Mouse (Mus musculus): ENCODE results near the gene Gpi1.

Gpi1 gene

GRCm38 (mm10) chr7:34230116-34230515 lies at the start of gene Gpi1:
Gpi1 (minus strand) TSS chr7:34230336.
- DNase-seq (ENCODE audit: extremely low read depth, low read depth), result peak; percentile 73

DNA sequence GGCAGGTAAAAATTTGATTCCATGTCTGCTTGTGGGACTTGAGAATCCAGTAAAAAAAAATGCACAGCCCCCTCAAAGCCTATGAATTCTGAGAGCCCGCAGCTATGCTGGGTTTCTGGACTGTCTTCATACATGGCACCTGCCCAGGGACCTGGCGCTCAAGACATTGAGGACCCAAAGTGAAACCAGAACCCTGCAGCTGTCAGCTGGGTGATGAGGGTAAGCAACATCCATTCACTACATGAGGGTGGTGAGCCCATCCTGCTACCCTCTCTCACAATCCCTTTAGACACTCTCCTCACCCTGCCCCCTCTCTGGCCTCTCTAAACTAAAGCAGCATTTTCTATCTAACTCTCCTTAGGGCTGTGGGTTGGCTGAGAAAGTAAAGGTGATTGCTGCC lies 47.5 kb upstream of the Gpi1 start:
- DNase-seq (ENCODE audit: extremely low read depth, low read depth), result no peak

DNA sequence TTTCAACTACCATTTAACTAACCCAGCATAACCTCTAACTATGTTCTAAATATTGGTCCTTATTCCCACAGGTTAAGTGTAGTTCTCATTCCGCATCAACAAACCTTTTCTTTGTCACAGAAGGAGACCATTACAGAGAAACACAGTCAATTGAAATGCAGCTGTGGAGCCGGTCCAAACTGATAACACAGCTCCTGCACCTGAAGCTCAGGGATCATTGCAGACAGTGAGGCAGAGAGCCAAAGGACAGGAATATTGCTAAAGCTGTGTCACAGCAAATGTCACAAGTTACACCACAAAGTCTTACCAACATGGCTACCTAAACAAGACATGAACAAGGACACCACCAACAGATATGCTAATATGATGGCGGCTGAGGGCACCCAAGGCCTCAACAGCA lies 45.9 kb upstream of the Gpi1 start:
- DNase-seq (ENCODE audit: extremely low read depth, low read depth), result no peak

DNA sequence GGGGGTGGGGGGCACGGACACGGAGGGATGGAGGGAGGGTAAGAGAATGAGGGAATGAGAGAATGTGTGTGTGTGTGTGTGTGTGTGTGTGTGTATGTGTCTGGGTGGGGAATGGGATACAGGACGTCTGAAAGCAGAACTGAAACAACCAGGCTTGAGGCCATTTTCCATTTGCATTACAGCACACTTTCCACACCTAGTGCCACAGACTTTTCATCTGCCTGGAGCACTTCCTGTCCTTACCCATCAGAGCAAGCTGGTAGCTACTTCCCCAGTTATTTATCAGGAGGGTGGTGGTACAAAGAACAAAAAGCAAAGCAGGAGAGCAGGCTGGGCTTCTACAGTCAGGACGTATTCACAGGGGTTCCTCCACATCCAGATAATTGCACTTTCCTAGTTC lies 42.3 kb upstream of the Gpi1 start:
- no peak for DNase-seq (ENCODE audit: extremely low read depth, low read depth)

DNA sequence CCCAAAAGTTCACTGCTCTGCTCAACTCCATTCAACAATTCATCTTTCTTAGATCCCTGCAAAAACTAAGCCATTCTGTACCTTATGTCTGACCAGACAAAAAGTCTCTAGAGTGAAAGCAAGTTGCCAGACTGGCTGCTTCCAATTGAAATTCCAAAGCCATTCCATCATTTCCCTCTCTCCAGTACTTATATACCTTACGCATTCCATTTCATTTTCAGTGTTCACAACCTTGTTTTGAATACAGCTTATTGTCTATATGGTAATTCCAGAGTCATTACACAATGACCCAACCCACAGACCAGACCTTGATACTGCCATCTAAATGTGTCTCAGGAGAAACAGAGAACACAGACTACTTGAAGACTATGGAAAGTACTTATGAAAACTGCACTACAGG lies 38.3 kb upstream of the Gpi1 start:
- no peak for DNase-seq (ENCODE audit: extremely low read depth, low read depth)

DNA sequence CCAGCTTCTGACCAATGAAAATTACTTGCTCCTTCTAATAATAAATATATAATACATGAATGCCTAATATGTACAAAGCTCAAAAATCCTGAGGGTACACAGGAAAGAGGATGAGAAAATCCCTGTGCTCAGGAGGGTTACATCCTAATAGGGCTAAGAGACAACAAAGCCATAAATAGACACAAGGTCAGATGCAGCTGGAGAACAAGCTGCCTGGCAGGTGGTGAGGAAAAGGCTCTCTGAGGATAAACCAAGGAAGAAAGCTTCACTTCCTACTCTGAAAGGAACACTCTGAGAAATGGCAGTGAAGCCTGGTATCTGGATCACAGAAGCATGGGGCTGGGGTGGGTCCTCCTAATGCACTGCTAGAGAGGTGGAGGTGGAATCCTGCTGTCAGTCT lies 36.3 kb upstream of the Gpi1 start:
- no peak for DNase-seq (ENCODE audit: extremely low read depth, low read depth)

- DNase-seq (ENCODE audit: extremely low read depth, low read depth), result no peak
Observed at GRCm38 (mm10) chr7:34265876-34266346, 35.8 kb upstream of the Gpi1 start.

GRCm38 (mm10) chr7:34263437-34263836 lies 33.3 kb upstream of the Gpi1 start:
- no peak for DNase-seq (ENCODE audit: extremely low read depth, low read depth)

DNA sequence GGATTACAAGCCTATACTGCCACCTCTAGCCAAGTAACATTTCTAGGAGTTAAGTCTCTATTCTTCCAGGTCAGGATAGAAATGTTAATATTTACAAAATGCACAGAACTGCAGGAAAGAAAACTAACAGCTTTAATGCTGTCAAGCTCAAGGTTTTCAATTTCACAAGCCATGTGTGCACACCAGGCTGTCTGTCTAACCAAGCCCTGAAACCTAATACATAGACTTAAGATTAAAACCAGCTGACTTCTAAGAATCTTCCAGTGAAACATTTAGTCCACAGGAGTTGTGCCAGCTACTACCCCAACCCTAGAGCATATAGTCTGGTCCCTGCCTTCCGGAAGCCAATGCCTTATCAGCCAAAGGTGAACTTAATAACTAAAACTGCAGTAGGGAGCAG lies 28.3 kb upstream of the Gpi1 start:
- no peak for DNase-seq (ENCODE audit: extremely low read depth, low read depth)

DNA sequence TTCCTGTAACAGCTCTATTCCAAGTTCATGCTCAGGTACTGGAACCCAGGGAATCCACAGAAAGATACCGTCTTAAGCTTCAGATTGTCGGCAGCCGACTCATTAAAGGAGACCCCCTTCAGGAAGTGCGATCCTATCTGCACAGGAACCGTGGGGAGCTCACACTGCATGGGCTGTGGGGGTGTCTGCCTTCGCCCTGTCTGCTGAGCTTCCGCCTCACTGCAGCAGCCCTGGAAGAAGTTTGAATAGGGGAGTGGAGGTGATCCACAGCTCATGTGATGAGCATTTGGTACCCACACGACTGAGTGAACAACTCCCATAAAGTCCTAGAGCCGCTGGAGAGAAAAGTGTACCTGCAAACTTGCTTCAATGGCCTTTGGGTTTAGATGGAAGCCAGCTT lies 27.1 kb upstream of the Gpi1 start:
- DNase-seq (ENCODE audit: extremely low read depth, low read depth), result no peak

- no peak for DNase-seq (ENCODE audit: extremely low read depth, low read depth)
Observed at GRCm38 (mm10) chr7:34255916-34256315, 25.8 kb upstream of the Gpi1 start.

GRCm38 (mm10) chr7:34255137-34255536 lies 25.0 kb upstream of the Gpi1 start:
- DNase-seq (ENCODE audit: extremely low read depth, low read depth), result no peak

DNA sequence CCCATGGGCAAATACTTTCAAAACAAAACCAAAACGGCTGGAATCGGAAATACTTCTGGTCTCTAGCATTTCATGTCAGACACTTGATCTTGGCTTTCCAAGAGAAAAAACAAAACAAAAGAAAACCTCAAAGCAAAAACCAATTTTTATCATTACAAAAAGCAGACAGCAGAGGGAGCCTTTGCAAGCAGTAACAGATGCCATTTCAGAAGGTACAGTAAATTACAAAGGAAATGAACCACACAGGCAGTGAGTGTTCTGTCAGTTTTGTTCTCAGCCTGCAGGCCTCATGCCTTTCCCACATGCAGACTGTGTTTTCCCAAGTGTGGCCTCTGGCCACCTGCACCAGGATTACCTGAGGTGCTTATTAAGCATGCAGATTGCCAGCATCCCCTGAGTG lies 21.9 kb upstream of the Gpi1 start:
- DNase-seq (ENCODE audit: extremely low read depth, low read depth), result no peak

- DNase-seq (ENCODE audit: extremely low read depth, low read depth), result no peak
Observed at GRCm38 (mm10) chr7:34250738-34251137, 20.6 kb upstream of the Gpi1 start, which contains the start of gene Gm6096. Gm6096 (plus strand) TSS chr7:34251038.

DNA sequence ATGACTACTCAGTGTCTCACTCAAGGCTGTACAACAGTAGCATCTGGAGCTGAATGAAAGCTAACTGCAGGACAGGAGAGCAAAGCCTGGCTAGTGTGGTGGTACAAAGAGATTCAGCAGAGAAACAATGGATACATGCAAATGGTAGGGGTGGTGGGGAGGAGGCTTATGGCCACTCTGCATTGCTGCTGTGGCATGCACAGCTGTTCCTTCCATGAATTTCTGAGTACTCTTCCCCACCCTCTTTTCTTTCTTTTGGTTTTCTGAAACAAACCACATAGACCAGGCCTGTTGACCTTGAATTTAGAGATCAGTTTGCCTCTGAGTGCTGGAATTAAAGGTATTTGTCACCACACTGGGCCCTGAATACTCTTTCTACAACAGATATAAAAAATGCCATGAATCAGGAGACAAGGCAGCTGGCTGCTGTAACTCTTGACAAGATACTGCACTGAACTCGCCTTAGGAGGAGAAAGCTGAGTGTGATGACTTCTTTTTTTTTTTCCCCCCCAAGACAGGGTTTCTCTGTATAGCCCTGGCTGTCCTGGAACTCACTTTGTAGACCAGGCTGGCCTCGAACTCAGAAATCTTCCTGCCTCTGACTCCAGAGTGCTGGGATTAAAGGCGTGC lies 16.8 kb upstream of the Gpi1 start:
- no peak for DNase-seq (ENCODE audit: extremely low read depth, low read depth)

GRCm38 (mm10) chr7:34242176-34242575 lies 12.0 kb upstream of the Gpi1 start:
- DNase-seq (ENCODE audit: extremely low read depth, low read depth), result no peak

GRCm38 (mm10) chr7:34238086-34238485 lies 8.0 kb upstream of the Gpi1 start:
- DNase-seq (ENCODE audit: extremely low read depth, low read depth), result no peak

GRCm38 (mm10) chr7:34235602-34236001 lies 5.5 kb upstream of the Gpi1 start:
- DNase-seq (ENCODE audit: extremely low read depth, low read depth), result no peak

DNA sequence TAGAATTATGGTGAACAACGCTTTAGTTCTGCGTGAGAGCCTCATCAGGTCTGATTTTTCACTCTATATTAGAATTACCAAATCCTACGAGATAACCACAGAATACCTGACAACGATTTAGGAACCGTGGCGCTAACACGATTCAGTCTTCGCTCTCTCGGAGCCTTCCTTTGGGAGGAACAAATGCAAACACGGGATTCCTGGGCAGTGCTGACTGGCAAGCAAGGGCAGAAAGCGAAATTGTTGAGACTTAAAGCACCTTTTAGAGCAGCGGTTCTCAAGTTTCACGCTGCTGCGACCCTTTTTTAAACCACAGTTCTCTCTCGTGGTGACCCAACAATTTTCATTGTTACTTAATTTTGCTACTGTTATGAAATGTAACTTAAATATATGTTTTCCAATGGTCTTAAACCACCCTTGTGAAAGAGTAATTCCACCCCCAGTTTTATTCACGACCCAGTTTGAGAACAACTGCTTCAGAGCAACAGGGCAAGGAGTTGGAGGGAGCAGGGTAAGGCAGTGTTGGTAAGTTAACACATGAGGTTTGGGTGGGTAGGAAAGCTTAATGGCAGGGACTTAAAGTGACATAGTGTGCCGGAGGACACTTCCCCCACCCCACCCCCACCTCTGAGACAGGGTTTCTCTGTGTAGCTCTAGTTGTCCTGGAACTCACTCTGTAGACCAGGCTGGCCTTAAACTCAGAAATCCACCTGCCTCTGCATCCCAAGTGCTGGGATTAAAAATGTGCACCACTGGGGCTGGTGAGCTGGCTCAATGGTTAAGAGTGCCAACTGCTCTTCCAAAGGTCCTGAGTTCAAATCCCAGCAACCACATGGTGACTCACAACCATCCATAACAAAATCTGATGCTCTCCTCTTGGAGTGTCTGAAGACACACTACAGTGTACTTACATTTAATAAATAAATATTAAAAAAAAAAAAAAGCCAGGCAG lies 4.8 kb upstream of the Gpi1 start:
- no peak for DNase-seq (ENCODE audit: extremely low read depth, low read depth)

- DNase-seq (ENCODE audit: extremely low read depth, low read depth), result peak; percentile 95
Observed at GRCm38 (mm10) chr7:34233909-34234609, 3.9 kb upstream of the Gpi1 start.

GRCm38 (mm10) chr7:34232785-34233725 lies 2.9 kb upstream of the Gpi1 start:
- no peak for DNase-seq (ENCODE audit: extremely low read depth, low read depth)
